Mouse (Mus musculus) ES-E14 (cell line): Measurements from ENCODE around the gene Igfbp7. TPM values are rescaled to one million over a fixed set of nuclear protein-coding genes. Genes with fewer than 3 reads are reported as not detected.

ENCODE experiments used
- DNase-seq: peaks from one replicate; pipeline ENCODE4 v3.0.0-alpha.2; 2013; ENCODE audit warnings: low read depth, low spot score
- H3K27ac ChIP-seq: 2 replicates; pipeline ENCODE4 v1.5.1; 2012; ENCODE audit warnings: low read depth, mild to moderate bottlenecking, low read length, moderate library complexity, mixed read lengths; ENCODE audit not compliant: poor library complexity, insufficient read depth, severe bottlenecking
- H3K36me3 ChIP-seq: 2 replicates; pipeline ENCODE4 v1.6.1; 2012; ENCODE audit warnings: mild to moderate bottlenecking, low read length, moderate library complexity, mixed read lengths; ENCODE audit not compliant: control insufficient read depth, poor library complexity, insufficient read depth, severe bottlenecking
- H3K4me1 ChIP-seq, 2 experiments: fragments of 150-350 bp in 1 of 2; sonication (generic) in 1 of 2; 2 replicates each; pipeline ENCODE4 v1.6.1; 2012; ENCODE audit warnings: low read length in 2 of 2, mild to moderate bottlenecking in 1 of 2, mixed read lengths in 1 of 2; ENCODE audit not compliant: control insufficient read depth in 2 of 2, insufficient read depth in 2 of 2, poor library complexity in 1 of 2
- H3K4me3 ChIP-seq, 2 experiments: fragments of 150-350 bp in 1 of 2; sonication (generic) in 1 of 2; 2 replicates each; pipeline ENCODE4 v1.5.1; 2012; ENCODE audit warnings: low read length in 2 of 2, low read depth in 1 of 2, mild to moderate bottlenecking in 1 of 2, mixed read lengths in 1 of 2; ENCODE audit not compliant: insufficient read depth in 1 of 2, poor library complexity in 1 of 2, severe bottlenecking in 1 of 2
- H3K9ac ChIP-seq: 2 replicates; pipeline ENCODE4 v1.6.1; 2012; ENCODE audit warnings: low read depth, mild to moderate bottlenecking, low read length, mixed read lengths; ENCODE audit not compliant: poor library complexity, insufficient read depth, severe bottlenecking
- H3K9me3 ChIP-seq: fragments of 150-350 bp; sonication (generic); 2 replicates; pipeline ENCODE4 v1.6.1; 2012; ENCODE audit warnings: low read depth, mild to moderate bottlenecking, low read length; ENCODE audit not compliant: control insufficient read depth, insufficient read depth
- CHD2 ChIP-seq: IDR thresholded peaks from 2 replicates; pipeline ENCODE4 v1.6.1; 2014; ENCODE audit warnings: mild to moderate bottlenecking, low read depth, low read length, inconsistent platforms
- HCFC1 ChIP-seq: IDR thresholded peaks from 2 replicates; pipeline ENCODE4 v1.6.1; 2012; ENCODE audit warnings: low read length, inconsistent platforms, borderline replicate concordance; ENCODE audit not compliant: insufficient read depth
- MAFK ChIP-seq: IDR thresholded peaks from 2 replicates; pipeline ENCODE4 v1.6.1; 2014; ENCODE audit warnings: mild to moderate bottlenecking, low read depth, low read length, inconsistent platforms; ENCODE audit not compliant: insufficient read depth
- ZC3H11A ChIP-seq: IDR thresholded peaks from 2 replicates; pipeline ENCODE4 v1.6.1; 2012; ENCODE audit warnings: low read depth, mild to moderate bottlenecking, inconsistent platforms, low read length, borderline replicate concordance
- ZNF384 ChIP-seq: IDR thresholded peaks from 2 replicates; pipeline ENCODE4 v1.6.1; 2012; ENCODE audit warnings: low read depth, low read length, inconsistent platforms
- in situ Hi-C, 2 experiments: fragments of 600-800 bp; cut with MboI; formaldehyde crosslinking; loops; one replicate each; pipeline ENCODE4 v1.15.1; 2025; ENCODE audit warnings: low sequenced_read_pairs in 2 of 2, inconsistent platforms in 1 of 2; ENCODE audit not compliant: unreplicated experiment in 2 of 2
- total RNA-seq: library from RNA; depleted of rRNA; stranded (reverse); fragments of 300-350 nt; gene quantifications from 2 replicates; pipeline ENCODE4 v1.2.3, GENCODE M21; 2012

Gene Igfbp7
- total RNA-seq, 1 experiment: 65.2 TPM

- in situ Hi-C loops: no loop called here
- Histone ChIP-seq H3K4me3 (no peak overlapping the region), H3K9ac (no peak overlapping the region), H3K36me3 (no peaks in the 10 kb centered on the region), H3K9me3 (no peaks in the 10 kb centered on the region), H3K27ac (no peak overlapping the region), H3K4me1 (no peaks in the 10 kb centered on the region)
- TF ChIP-seq ZNF384: no peak
- no peak for TF ChIP-seq CHD2
- TF ChIP-seq ZC3H11A: no peak
- no peak for TF ChIP-seq MAFK
- TF ChIP-seq HCFC1: no peak
- no peak for DNase-seq
Measured at GRCm38 (mm10) chr5:77443889-77444573, 36.2 kb upstream of the Igfbp7 start.

GRCm38 (mm10) chr5:77442856-77443623, 35.2 kb upstream of the Igfbp7 start:
- Histone ChIP-seq H3K4me3 (no peak overlapping the region), H3K9me3 (no peaks in the 10 kb centered on the region), H3K27ac (no peak overlapping the region), H3K9ac (no peak overlapping the region), H3K4me1 (no peaks in the 10 kb centered on the region), H3K36me3 (no peaks in the 10 kb centered on the region)
- no peak for DNase-seq
- TF ChIP-seq CHD2 (no peak), HCFC1 (no peak), ZNF384 (no peak), ZC3H11A (no peak), MAFK (no peak)
- in situ Hi-C loops: no loop called here

GRCm38 (mm10) chr5:77436308-77436707, 28.5 kb upstream of the Igfbp7 start:
- H3K27ac ChIP-seq: no peak overlapping the region
- TF ChIP-seq ZNF384: no peak
- no peak for TF ChIP-seq CHD2
- no peak for TF ChIP-seq HCFC1
- peaks cover 0 to under 1% of the 10 kb centered on the region in 2 experiments; a peak in 1 of 4 replicates for H3K4me1 ChIP-seq
- H3K4me3 ChIP-seq: no peak overlapping the region
- no peaks in the 10 kb centered on the region for H3K9me3 ChIP-seq
- DNase-seq: no peak
- no peak overlapping the region for H3K9ac ChIP-seq
- in situ Hi-C loops: no loop called here
- no peaks in the 10 kb centered on the region for H3K36me3 ChIP-seq

GRCm38 (mm10) chr5:77434060-77434459, 26.2 kb upstream of the Igfbp7 start:
- Histone ChIP-seq H3K9me3 (no peaks in the 10 kb centered on the region), H3K4me1 (peaks cover 0 to 5% of the 10 kb centered on the region in 2 experiments; a peak in 2 of 4 replicates), H3K4me3 (no peak overlapping the region), H3K27ac (no peak overlapping the region), H3K36me3 (no peaks in the 10 kb centered on the region), H3K9ac (no peak overlapping the region)
- TF ChIP-seq MAFK (no peak), CHD2 (no peak), ZC3H11A (no peak), ZNF384 (no peak), HCFC1 (no peak)
- DNase-seq: no peak
- in situ Hi-C loops: no loop called here
